Mouse (Mus musculus) C2C12 (cell line): Measurements from ENCODE around the gene Tlr9.

Experiments
- CEBPB ChIP-seq: IDR thresholded peaks from one replicate; pipeline ENCODE4 v1.6.1; 2011; ENCODE audit warnings: low read depth, mild to moderate bottlenecking, control low read depth, moderate library complexity
- CTCF ChIP-seq: IDR thresholded peaks from one replicate; pipeline ENCODE4 v1.5.1; 2011; ENCODE audit not compliant: control insufficient read depth, insufficient read depth, insufficient read length
- MAX ChIP-seq: IDR thresholded peaks from one replicate; pipeline ENCODE4 v1.6.1; 2011; ENCODE audit warnings: mild to moderate bottlenecking, control low read depth
- MYOD1 ChIP-seq: IDR thresholded peaks from one replicate; pipeline ENCODE4 v1.6.1; 2011; ENCODE audit warnings: low read depth; ENCODE audit not compliant: control insufficient read depth, insufficient read length
- USF1 ChIP-seq: IDR thresholded peaks from one replicate; pipeline ENCODE4 v1.6.1; 2011; ENCODE audit warnings: low read depth, mild to moderate bottlenecking, control low read depth, moderate library complexity

- no peak for TF ChIP-seq USF1
- no peak for TF ChIP-seq CTCF
- TF ChIP-seq CEBPB = no peak
- no peak for TF ChIP-seq MAX
- no peak for TF ChIP-seq MYOD1
Measured at GRCm38 (mm10) chr9:106176769-106177168, 45.6 kb upstream of the Tlr9 start.
